Mouse (Mus musculus) liver, postnatal 0 days (tissue): ENCODE measurements around the gene Pgm5. TPM values are rescaled to one million over a fixed set of nuclear protein-coding genes. Genes with fewer than 3 reads are reported as not detected.

Experiments used
- ATAC-seq: fragments of 200-750 bp; cut with Nextera tagmentation; 2 replicates; pipeline ENCODE4 v1.8.0; 2017; ENCODE audit warnings: mild to moderate bottlenecking, moderate library complexity
- DNase-seq: peaks from one replicate; pipeline ENCODE4 v3.0.0-alpha.2; 2016
- H3K27ac ChIP-seq: fragments of 300-500 bp; sonication (generic); 2 replicates; pipeline ENCODE4 v1.5.1; 2014; ENCODE audit warnings: antibody characterized with exemption, moderate library complexity, mild to moderate bottlenecking, low read depth
- H3K27me3 ChIP-seq: fragments of 300-500 bp; sonication (generic); 2 replicates; pipeline ENCODE4 v1.6.1; 2014; ENCODE audit warnings: low read length, control low read depth, mixed read lengths; ENCODE audit not compliant: insufficient read depth
- H3K36me3 ChIP-seq: fragments of 300-500 bp; sonication (generic); replicated peaks from 2 replicates; pipeline ENCODE4 v1.6.1; 2014; ENCODE audit warnings: mild to moderate bottlenecking, control low read depth, low read length, moderate library complexity, mixed read lengths; ENCODE audit not compliant: insufficient read depth
- H3K4me1 ChIP-seq: fragments of 300-500 bp; sonication (generic); 2 replicates; pipeline ENCODE4 v1.6.1; 2014; ENCODE audit warnings: antibody characterized with exemption, mild to moderate bottlenecking, control low read depth; ENCODE audit not compliant: insufficient read depth
- H3K4me2 ChIP-seq: fragments of 300-500 bp; sonication (generic); 2 replicates; pipeline ENCODE4 v1.6.1; 2014; ENCODE audit warnings: low read depth, mild to moderate bottlenecking, low read length, moderate library complexity, mixed read lengths
- H3K4me3 ChIP-seq: fragments of 300-500 bp; sonication (generic); 2 replicates; pipeline ENCODE4 v1.5.1; 2014; ENCODE audit warnings: low read depth, low read length
- H3K9ac ChIP-seq: fragments of 300-500 bp; sonication (generic); replicated peaks from 2 replicates; pipeline ENCODE4 v1.6.1; 2014; ENCODE audit warnings: mild to moderate bottlenecking, moderate library complexity
- H3K9me3 ChIP-seq: fragments of 300-500 bp; sonication (generic); 2 replicates; pipeline ENCODE4 v1.6.1; 2016; ENCODE audit warnings: mild to moderate bottlenecking, control low read depth, low read length, mixed read lengths
- CTCF ChIP-seq: sonication (generic); IDR thresholded peaks from 2 replicates; pipeline ENCODE4 v1.5.1; 2016; ENCODE audit warnings: antibody characterized with exemption, low read depth
- EP300 ChIP-seq: IDR thresholded peaks from 2 replicates; pipeline ENCODE4 v1.6.1; 2016; ENCODE audit warnings: antibody characterized with exemption, low read depth, mild to moderate bottlenecking
- WGBS: fragments of 180-500 bp; shearing (Covaris S2); extraction: QIAGEN DNeasy Blood & Tissue Kit; methylation state at CpG from one replicate; pipeline ENCODE4 v1.1.7; 2014; ENCODE audit not compliant: insufficient replicate concordance; 5-methylcytosine and 5-hydroxymethylcytosine counted together
- polyA plus RNA-seq: library from polyadenylated mRNA; unstranded; fragments of >200 nt; fragmentation: Nextera tagmentation; extraction: Ambion mirVana; gene quantifications from 2 replicates; pipeline ENCODE4 v1.2.1, GENCODE M21; 2015

Pgm5 gene
- polyA plus RNA-seq = 0.04 TPM in 1 of 2 replicates, not detected in the other

GRCm38 (mm10) chr19:24861612-24862451 lies at the start of gene Pgm5:
Gene Pgm5, minus strand, starts transcription at chr19:24861855.
- peaks cover 22% of the 10 kb centered on the region for H3K27me3 ChIP-seq
- no peak for ATAC-seq
- H3K4me2 ChIP-seq = peak within 1 kb of the TSS; percentile 63
- peaks cover 5% of the 10 kb centered on the region for H3K4me1 ChIP-seq
- no peaks in the 10 kb centered on the region for H3K9me3 ChIP-seq
- no peak for TF ChIP-seq CTCF
- no peak for TF ChIP-seq EP300
- no peak for DNase-seq
- no peaks in the 10 kb centered on the region for H3K36me3 ChIP-seq
- 3% methylated on average over 30 of the region's 39 CpGs for WGBS
- H3K9ac ChIP-seq = no peak within 1 kb of the TSS
- H3K4me3 ChIP-seq = peak within 1 kb of the TSS; percentile 33
- H3K27ac ChIP-seq = no peak within 1 kb of the TSS

- no peak overlapping the region for H3K4me3 ChIP-seq
- H3K9ac ChIP-seq = no peak overlapping the region
- TF ChIP-seq EP300 (no peak), CTCF (no peak)
- H3K9me3 ChIP-seq = no peaks in the 10 kb centered on the region
- WGBS = 73% methylated on average over 3 of the region's 3 CpGs
- H3K4me2 ChIP-seq = no peak overlapping the region
- no peak overlapping the region for H3K27ac ChIP-seq
- H3K27me3 ChIP-seq = peaks cover 5% of the 10 kb centered on the region
- no peaks in the 10 kb centered on the region for H3K36me3 ChIP-seq
- H3K4me1 ChIP-seq = no peaks in the 10 kb centered on the region
- no peak for ATAC-seq
- DNase-seq = no peak
These were observed 46.9 kb upstream of the Pgm5 start for GRCm38 (mm10) chr19:24908385-24909155.

DNA sequence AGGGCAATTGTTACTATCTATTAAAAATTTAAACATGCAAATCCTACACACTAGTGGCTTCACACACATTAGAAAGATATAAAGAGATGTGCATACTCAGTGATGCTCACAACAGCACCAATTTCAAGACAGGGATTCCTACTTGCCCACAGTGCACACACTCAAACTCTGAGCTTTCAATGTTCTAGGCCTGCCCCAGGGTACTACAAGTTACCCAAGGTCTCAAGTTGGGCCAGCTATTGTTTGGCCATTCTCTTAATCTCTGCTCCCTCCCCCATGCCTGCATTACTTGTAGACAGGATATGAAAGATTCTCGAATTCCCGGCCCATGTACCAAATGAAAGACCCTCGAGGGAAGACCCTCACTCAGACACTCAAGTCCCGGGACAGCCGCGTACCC lies 46.0 kb upstream of the Pgm5 start:
- Histone ChIP-seq H3K4me2 (no peak overlapping the region), H3K4me1 (no peaks in the 10 kb centered on the region), H3K4me3 (no peak overlapping the region), H3K36me3 (no peaks in the 10 kb centered on the region), H3K9ac (no peak overlapping the region), H3K27ac (no peak overlapping the region), H3K9me3 (no peaks in the 10 kb centered on the region), H3K27me3 (peaks cover 13% of the 10 kb centered on the region)
- no peak for ATAC-seq
- TF ChIP-seq EP300 (no peak), CTCF (no peak)
- WGBS = 72% methylated on average over 4 of the region's 6 CpGs
- no peak for DNase-seq

DNA sequence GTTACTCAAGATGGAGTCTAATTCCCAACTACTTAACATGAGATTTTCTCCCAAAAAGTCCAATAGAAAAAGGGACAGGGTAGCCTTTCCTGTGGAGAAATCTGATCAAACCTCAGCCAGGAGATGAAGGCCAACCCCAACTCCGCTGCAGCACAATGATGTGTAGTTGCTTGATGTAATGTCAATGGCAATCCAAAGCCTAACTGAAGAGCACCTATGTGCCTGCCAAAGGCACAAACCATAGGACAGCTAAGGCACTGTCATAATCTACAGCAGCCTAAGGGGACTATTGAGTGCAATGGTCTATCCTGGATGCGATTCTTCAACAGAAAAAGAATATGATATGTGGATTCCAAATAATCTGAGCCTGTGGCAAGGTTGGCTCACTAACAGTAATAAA lies 41.2 kb upstream of the Pgm5 start:
- Histone ChIP-seq H3K27ac (no peak overlapping the region), H3K9ac (no peak overlapping the region), H3K9me3 (no peaks in the 10 kb centered on the region), H3K4me2 (no peak overlapping the region), H3K4me3 (no peak overlapping the region), H3K27me3 (peaks cover 60% of the 10 kb centered on the region), H3K36me3 (no peaks in the 10 kb centered on the region), H3K4me1 (no peaks in the 10 kb centered on the region)
- DNase-seq (no peak), ATAC-seq (no peak)
- 50% methylated on average over 2 of the region's 2 CpGs for WGBS
- TF ChIP-seq CTCF (no peak), EP300 (no peak)

DNA sequence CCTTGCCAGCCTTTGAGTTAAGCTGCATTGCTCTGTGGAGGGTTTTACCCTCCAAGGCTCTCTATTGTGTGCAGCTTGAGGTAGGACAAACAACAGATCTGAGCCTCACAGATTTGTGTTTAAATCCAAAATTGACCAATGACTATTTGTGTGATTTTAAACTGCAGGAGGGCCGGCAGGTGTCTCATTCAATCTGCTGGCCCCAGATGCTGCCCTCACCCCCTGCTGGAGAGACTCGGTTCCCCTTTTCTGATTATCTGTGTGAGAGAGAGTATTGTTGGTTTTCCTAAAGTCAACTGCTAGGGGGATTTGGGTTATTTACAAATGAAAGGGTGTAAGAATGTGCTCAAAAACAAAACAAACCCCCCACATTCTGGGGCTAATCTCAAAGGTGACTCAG lies 40.6 kb upstream of the Pgm5 start:
- H3K4me2 ChIP-seq = no peak overlapping the region
- no peak overlapping the region for H3K4me3 ChIP-seq
- no peaks in the 10 kb centered on the region for H3K9me3 ChIP-seq
- DNase-seq (no peak), ATAC-seq (no peak)
- H3K9ac ChIP-seq = no peak overlapping the region
- TF ChIP-seq CTCF = peak; percentile 24; the same call in 1 of the 2 replicates
- no peak for TF ChIP-seq EP300
- 3% methylated on average over 2 of the region's 2 CpGs for WGBS
- H3K36me3 ChIP-seq = no peaks in the 10 kb centered on the region
- H3K27ac ChIP-seq = no peak overlapping the region
- peaks cover 3% of the 10 kb centered on the region; the same call in 1 of the 2 replicates for H3K4me1 ChIP-seq
- peaks cover 66% of the 10 kb centered on the region for H3K27me3 ChIP-seq

DNA sequence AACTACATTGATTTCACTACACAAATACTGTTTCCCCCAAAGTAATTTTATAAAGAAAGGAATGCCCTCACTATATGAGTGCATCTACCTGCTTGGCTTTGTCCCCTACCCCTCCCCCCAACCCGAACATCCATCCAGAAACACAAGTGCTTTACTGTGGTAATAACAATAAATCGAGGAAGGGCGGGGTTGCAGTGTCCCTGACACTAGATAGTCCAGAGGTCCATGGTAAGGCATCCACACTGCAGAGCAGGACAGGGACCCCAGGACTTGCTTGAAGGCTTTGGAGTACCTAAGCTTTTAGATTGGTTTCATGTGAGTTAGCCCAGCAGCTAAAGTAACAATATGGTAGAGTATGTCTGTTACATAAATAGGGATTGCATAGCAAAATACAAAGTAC lies 40.0 kb upstream of the Pgm5 start:
- Histone ChIP-seq H3K4me1 (peaks cover 4% of the 10 kb centered on the region; the same call in 1 of the 2 replicates), H3K4me3 (no peak overlapping the region), H3K9me3 (no peaks in the 10 kb centered on the region), H3K4me2 (no peak overlapping the region), H3K27me3 (peaks cover 72% of the 10 kb centered on the region), H3K36me3 (no peaks in the 10 kb centered on the region), H3K9ac (no peak overlapping the region), H3K27ac (no peak overlapping the region)
- TF ChIP-seq CTCF = no peak
- TF ChIP-seq EP300 = no peak
- 9% methylated on average over 3 of the region's 3 CpGs for WGBS
- ATAC-seq (no peak), DNase-seq (no peak)
